Mouse (Mus musculus) hindbrain, postnatal 0 days (tissue): ENCODE measurements around the gene Trim11. TPM values are rescaled to one million over a fixed set of nuclear protein-coding genes. Genes with fewer than 3 reads are reported as not detected.

Experiments used
- ATAC-seq: fragments of 200-750 bp; cut with Nextera tagmentation; 2 replicates; pipeline ENCODE4 v1.8.0; 2017; ENCODE audit warnings: mild to moderate bottlenecking, moderate TSS enrichment, moderate library complexity
- DNase-seq: peaks from one replicate; pipeline ENCODE4 v3.0.0-alpha.2; 2015; ENCODE audit warnings: low spot score
- H3K27ac ChIP-seq: fragments of 300-500 bp; sonication (generic); 2 replicates; pipeline ENCODE4 v1.5.1; 2014; ENCODE audit warnings: mild to moderate bottlenecking
- H3K27me3 ChIP-seq: fragments of 300-500 bp; sonication (generic); 2 replicates; pipeline ENCODE4 v1.6.1; 2014; ENCODE audit warnings: low read length, mixed read lengths; ENCODE audit not compliant: insufficient read depth
- H3K36me3 ChIP-seq: fragments of 300-500 bp; sonication (generic); 2 replicates; pipeline ENCODE4 v1.6.1; 2014; ENCODE audit warnings: low read length, mixed read lengths; ENCODE audit not compliant: insufficient read depth
- H3K4me1 ChIP-seq: fragments of 300-500 bp; sonication (generic); 2 replicates; pipeline ENCODE4 v1.6.1; 2014; ENCODE audit warnings: antibody characterized with exemption, low read length, mixed read lengths; ENCODE audit not compliant: insufficient read depth
- H3K4me2 ChIP-seq: fragments of 300-500 bp; sonication (generic); 2 replicates; pipeline ENCODE4 v1.6.1; 2014; ENCODE audit warnings: low read depth, mild to moderate bottlenecking, low read length, moderate library complexity, mixed read lengths
- H3K4me3 ChIP-seq: fragments of 300-500 bp; sonication (generic); 2 replicates; pipeline ENCODE4 v1.5.1; 2014; ENCODE audit warnings: low read length
- H3K9ac ChIP-seq: fragments of 300-500 bp; sonication (generic); replicated peaks from 2 replicates; pipeline ENCODE4 v1.6.1; 2014; ENCODE audit warnings: mild to moderate bottlenecking, low read length, moderate library complexity, mixed read lengths
- H3K9me3 ChIP-seq: fragments of 300-500 bp; sonication (generic); 2 replicates; pipeline ENCODE4 v1.6.1; 2016; ENCODE audit warnings: low read length, mixed read lengths
- CTCF ChIP-seq: IDR thresholded peaks from 2 replicates; pipeline ENCODE4 v1.5.1; 2016; ENCODE audit warnings: antibody characterized with exemption, control low read depth, low read depth
- WGBS: fragments of 180-500 bp; shearing (Covaris S2); extraction: QIAGEN DNeasy Blood & Tissue Kit; methylation state at CpG from one replicate; pipeline ENCODE4 v1.1.7; 2014; 5-methylcytosine and 5-hydroxymethylcytosine counted together
- polyA plus RNA-seq: library from polyadenylated mRNA; unstranded; fragments of >200 nt; fragmentation: Nextera tagmentation; extraction: Ambion mirVana; gene quantifications from 2 replicates; pipeline ENCODE4 v1.2.1, GENCODE M21; 2015
- total RNA-seq: library from RNA; depleted of rRNA; stranded (reverse); fragments of >200 nt; gene quantifications from 2 replicates; pipeline ENCODE4 v1.2.3, GENCODE M21; 2014

Trim11 gene
- total and polyA plus RNA-seq, 2 experiments from 2014 or later: 14.1 to 31.7 TPM

GRCm38 (mm10) chr11:58979661-58980060 is 1.8 kb downstream of the Trim11 start:
- H3K4me2 ChIP-seq: peak overlapping the region; percentile 100
- peak overlapping the region; percentile 88 for H3K4me3 ChIP-seq
- H3K27me3 ChIP-seq: no peaks in the 10 kb centered on the region
- H3K9me3 ChIP-seq: no peaks in the 10 kb centered on the region
- peak overlapping the region; percentile 82; the same call in 1 of the 2 replicates for H3K9ac ChIP-seq
- WGBS: 73% methylated on average over 7 of the region's 7 CpGs
- TF ChIP-seq CTCF: no peak
- no peak overlapping the region for H3K27ac ChIP-seq
- H3K4me1 ChIP-seq: peaks cover 20% of the 10 kb centered on the region
- peaks cover 16% of the 10 kb centered on the region; the same call in 1 of the 2 replicates for H3K36me3 ChIP-seq
- ATAC-seq (no peak), DNase-seq (no peak)

GRCm38 (mm10) chr11:58980381-58980990 is 2.6 kb downstream of the Trim11 start:
- no peaks in the 10 kb centered on the region for H3K9me3 ChIP-seq
- no peaks in the 10 kb centered on the region for H3K27me3 ChIP-seq
- H3K4me1 ChIP-seq: peaks cover 20% of the 10 kb centered on the region
- H3K27ac ChIP-seq: no peak overlapping the region
- H3K4me3 ChIP-seq: no peak overlapping the region
- H3K9ac ChIP-seq: no peak overlapping the region
- TF ChIP-seq CTCF: no peak
- DNase-seq (no peak), ATAC-seq (no peak)
- H3K36me3 ChIP-seq: peaks cover 24% of the 10 kb centered on the region; the same call in 1 of the 2 replicates
- 64% methylated on average over 5 of the region's 5 CpGs for WGBS
- peak overlapping the region; percentile 100 for H3K4me2 ChIP-seq

- H3K4me1 ChIP-seq: peaks cover 20% of the 10 kb centered on the region
- WGBS: 45% methylated on average over 14 of the region's 14 CpGs
- peak; percentile 75 for TF ChIP-seq CTCF
- peak overlapping the region; percentile 60 for H3K27ac ChIP-seq
- H3K9me3 ChIP-seq: no peaks in the 10 kb centered on the region
- H3K9ac ChIP-seq: no peak overlapping the region
- no peak overlapping the region for H3K4me2 ChIP-seq
- H3K4me3 ChIP-seq: no peak overlapping the region
- H3K36me3 ChIP-seq: peaks cover 34% of the 10 kb centered on the region; the same call in 1 of the 2 replicates
- no peaks in the 10 kb centered on the region for H3K27me3 ChIP-seq
- peak; percentile 83 for DNase-seq
- peak; percentile 44 for ATAC-seq
Observed at GRCm38 (mm10) chr11:58981541-58982447, 3.9 kb downstream of the Trim11 start.

- Histone ChIP-seq H3K4me1 (peaks cover 20% of the 10 kb centered on the region), H3K36me3 (peaks cover 37% of the 10 kb centered on the region), H3K4me2 (no peak overlapping the region), H3K9me3 (no peaks in the 10 kb centered on the region), H3K27me3 (no peaks in the 10 kb centered on the region), H3K9ac (no peak overlapping the region), H3K27ac (peak overlapping the region; percentile 60), H3K4me3 (no peak overlapping the region)
- DNase-seq (no peak), ATAC-seq (no peak)
- TF ChIP-seq CTCF: no peak
- 82% methylated on average over 18 of the region's 18 CpGs for WGBS
Observed at GRCm38 (mm10) chr11:58982471-58983097, 4.7 kb downstream of the Trim11 start.

- no peak for TF ChIP-seq CTCF
- Histone ChIP-seq H3K4me1 (peaks cover 18% of the 10 kb centered on the region), H3K27ac (no peak overlapping the region), H3K4me2 (no peak overlapping the region), H3K9ac (no peak overlapping the region), H3K4me3 (no peak overlapping the region), H3K36me3 (peaks cover 39% of the 10 kb centered on the region), H3K27me3 (no peaks in the 10 kb centered on the region), H3K9me3 (no peaks in the 10 kb centered on the region)
- no peak for ATAC-seq
- 89% methylated on average over 6 of the region's 6 CpGs for WGBS
- DNase-seq: no peak
Observed at GRCm38 (mm10) chr11:58983691-58984341, 5.9 kb downstream of the Trim11 start.

GRCm38 (mm10) chr11:58984657-58985056 is 6.8 kb downstream of the Trim11 start:
- Histone ChIP-seq H3K9me3 (no peaks in the 10 kb centered on the region), H3K4me3 (no peak overlapping the region), H3K27me3 (no peaks in the 10 kb centered on the region), H3K4me2 (no peak overlapping the region), H3K9ac (no peak overlapping the region), H3K36me3 (peaks cover 43% of the 10 kb centered on the region), H3K4me1 (peaks cover 10% of the 10 kb centered on the region), H3K27ac (no peak overlapping the region)
- WGBS: 94% methylated on average over 7 of the region's 7 CpGs
- TF ChIP-seq CTCF: no peak
- no peak for ATAC-seq
- no peak for DNase-seq
